Mouse (Mus musculus): ENCODE data around the gene Gm5148.

Gene Gm5148

DNA sequence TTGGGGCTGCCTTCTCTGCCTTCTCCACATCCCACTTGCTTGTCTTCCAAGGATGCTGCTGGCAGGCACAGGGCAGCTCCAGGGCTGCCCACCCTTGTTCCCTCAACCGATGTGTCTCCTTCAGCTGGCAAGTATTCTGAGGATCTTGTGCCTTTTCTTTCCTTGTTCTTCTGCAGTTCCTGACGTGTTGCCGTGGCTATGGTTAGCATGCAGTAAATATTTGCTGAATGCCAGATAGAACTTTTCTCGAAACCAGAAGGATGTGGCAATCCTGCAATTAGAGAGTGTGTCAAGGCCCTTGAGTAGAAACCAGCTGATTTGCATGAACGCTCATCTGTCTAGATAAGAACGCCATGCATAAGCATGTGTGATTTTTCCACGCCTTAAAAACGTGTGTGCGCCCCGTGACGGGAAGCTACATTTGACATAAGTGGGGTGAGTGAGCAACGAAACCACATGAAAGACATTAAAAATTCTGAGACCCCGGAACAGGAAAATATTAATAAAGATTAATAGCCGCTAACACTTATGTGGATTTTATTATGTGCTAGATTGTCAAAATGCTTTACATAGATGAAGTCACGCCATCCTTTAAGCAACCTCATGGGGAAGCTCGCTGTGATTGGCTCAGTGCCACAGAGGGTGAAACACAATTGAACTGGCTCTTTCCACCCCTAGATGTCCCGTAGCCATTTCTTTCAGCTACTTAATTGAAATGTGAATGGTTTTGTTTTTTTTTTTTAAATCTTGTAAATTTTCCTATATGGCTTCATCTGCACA is 14.1 kb upstream of the Gm5148 start:
- peak in 1 of 2 experiments; percentile 21 for DNase-seq (ENCODE audit: low spot score in 2 of 2)

DNA sequence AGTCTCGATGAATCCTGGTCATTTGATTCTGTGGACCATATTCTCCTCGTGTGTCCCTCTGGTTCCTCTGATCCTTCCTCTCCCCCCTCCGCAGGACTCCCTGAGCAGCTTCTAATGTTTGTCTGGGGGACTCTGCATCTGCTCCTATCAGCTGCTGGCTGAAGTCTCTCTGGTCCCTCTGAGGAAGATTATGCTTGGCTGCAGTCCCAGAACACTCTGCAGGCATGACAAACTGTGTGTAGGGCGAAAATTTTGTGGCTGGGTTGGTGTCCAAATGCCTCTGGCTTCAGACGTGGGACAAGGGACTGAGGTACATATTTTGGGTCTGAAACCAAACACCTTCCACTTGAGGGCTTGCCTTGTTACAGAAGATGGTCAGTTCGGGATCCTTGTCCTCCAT is 13.1 kb upstream of the Gm5148 start:
- peak in 1 of 2 experiments; percentile 43 for DNase-seq (ENCODE audit: low spot score in 2 of 2)

DNA sequence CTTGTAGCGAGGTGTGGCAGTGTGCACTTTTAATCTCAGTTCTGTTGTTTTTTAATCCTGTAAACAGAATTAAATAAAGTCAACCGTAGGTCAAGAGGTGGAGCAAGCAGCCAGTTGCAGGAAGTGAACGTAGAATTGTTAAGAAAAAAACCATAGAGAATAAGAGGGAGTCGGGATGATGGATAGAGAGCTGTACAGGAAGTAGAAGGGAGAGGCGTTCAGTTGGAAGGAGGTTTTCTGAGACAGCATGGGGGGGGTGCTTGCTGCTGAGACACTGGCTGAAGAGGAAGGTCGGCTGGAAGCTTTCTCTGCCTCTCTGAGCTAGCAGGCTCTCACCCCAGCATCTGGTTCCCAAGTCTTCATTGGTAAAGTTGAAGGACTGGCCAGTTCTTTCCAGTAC is 10.9 kb upstream of the Gm5148 start:
- DNase-seq (ENCODE audit: low spot score in 2 of 2): no peak

DNA sequence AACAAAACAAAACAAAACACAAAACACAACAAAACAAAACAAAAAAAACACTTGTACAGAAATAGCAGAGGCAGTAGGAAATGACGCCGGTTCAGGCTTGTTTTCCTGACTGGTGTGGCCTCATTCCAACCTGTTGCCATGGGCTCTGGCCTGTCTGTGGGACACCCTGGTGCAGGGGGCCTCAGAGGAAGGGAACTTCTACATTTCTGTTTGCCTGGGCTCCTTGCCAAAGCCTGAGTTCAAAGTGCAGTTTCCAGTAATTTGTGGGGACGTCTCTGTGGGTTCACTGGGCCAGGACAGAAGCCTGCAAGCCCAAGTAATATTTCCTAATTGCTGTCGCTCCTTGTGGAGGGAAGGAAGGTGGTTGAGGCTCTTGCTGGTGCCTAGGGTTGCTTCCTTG is 4.9 kb upstream of the Gm5148 start:
- no peak for DNase-seq (ENCODE audit: low spot score in 2 of 2)

DNA sequence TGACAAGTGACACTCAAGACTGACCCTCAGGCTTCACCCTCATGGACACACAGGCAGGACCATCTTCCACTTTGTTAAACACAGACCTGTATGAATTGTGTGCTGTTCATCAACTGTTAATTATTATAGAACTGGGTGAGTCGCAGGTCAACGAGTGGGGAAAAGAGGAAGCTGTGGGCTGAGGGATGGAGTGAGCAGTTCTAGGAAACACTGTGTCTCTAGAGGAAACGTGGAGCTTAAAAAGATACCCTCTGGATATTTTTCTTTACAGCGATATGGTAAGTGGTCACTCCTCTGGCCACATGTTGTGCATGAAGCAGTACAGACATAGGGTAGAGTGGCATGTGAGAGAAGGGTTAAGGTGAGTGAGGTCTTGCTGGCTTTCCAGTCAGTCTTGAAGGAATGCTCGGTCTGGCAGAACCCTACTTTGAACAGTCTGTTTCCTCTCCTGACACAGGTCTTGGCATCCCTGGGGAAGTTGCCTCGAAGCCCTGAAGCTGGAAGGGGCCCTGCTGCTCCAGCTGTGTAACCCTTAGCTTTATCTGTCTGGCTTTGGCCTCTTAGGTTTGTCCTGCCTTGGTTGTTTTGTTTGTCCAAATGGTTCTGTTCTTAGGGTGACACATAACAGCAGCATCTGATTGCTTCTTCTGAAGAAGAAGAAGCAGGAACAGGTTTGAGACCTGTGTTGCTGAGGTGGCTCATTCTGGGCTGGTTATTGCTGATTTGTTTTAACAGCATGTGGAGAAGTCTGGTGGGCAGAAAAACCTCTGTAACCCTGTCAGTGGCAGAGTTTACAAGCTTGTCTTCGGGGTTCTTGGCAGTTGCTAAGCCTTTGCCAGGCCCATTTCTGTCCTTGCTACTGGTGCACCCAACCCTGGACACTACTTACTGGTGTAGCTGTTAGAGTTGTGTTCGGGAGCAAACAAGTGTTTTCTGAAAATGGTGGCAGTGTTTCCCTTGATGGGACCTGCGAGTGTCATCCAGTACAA is 4.1 kb upstream of the Gm5148 start:
- no peak for DNase-seq (ENCODE audit: low spot score in 2 of 2)

DNA sequence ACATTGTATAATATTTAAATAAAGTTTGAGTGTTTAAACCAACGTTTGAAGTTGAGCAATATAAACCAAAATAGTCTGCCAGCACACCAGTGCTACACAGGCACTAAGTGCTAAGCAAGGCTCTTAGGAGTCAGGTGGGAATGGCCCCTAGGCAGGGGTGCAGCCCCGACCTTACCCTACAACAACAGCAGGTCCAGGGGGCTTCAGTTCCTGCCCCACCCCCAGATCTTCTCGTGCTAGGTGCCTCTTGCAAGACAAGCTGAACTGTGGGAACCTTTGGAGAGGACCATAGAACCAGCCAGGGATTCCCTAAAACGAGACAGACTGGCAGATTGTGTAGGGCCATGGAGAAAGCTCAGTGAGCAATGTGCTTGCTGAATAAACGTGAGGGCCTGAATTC is 3.1 kb upstream of the Gm5148 start:
- DNase-seq (ENCODE audit: low spot score in 2 of 2): no peak

DNA sequence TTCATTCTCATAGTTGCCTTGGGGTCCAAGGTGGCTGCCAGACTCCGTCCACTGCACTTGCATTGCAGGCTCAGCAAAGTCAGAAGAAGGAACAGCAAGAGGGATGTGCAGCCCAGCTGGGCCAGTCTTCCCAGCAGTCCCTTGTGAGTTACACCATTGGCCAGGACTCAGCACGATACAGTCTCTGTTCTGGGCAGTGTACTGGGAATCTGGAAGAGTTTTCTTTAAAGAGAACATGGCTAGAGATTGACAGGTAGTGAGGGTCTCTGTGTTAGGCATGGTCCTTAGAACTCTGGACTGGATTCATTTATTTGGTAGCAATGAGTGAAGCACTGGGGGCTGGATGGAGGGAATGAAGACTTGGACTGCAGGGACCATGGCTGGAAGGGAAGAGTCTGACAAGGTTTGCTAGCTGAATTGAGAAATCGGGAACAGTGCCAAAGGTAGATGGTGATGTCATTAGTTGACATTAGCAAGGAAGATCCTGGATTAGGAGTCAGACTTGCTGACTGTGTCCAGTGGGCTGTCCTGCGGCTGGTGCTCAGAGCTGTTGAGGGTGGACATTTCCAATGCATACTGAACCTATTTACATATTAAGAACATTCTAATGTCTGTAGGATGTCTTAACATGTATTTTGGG is 2.3 kb upstream of the Gm5148 start:
- no peak for DNase-seq (ENCODE audit: low spot score in 2 of 2)

DNA sequence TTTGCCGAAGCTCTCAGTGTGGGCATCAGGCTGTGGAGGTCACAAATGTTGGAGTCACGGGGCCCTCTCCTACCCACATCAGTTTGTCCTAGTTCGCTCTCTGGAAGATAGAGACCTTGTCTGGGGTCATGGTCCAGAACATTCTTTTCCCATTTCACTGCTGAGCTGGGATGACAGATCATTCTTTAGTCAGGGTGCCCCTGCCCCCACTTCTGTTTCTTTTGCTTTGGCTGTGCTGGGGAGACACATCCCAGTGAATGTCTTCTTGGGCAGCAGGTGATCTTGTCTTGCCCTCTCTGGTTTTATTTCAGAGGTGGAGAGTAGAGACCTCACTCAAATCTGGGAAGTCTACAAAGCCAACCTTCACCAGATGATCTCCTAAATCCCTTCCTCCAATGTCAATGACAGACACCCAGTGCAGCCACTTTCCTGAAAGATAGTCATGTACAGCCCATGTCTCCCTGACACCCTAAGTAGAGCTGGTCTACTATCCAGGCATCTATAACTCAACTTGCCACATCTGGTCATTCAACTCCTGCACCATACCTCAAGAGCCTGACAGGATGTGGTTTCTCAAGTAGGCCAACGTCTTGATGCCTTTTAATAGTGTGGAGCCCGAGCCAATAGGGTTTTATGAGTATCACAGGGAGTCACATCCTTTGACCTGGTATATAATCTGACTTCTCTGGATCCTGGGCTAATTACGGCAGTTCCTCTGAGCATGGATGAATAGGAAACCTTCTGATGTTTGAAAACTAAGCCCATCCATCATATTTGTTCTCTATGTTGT is 851 bp upstream of the Gm5148 start:
- no peak for DNase-seq (ENCODE audit: low spot score in 2 of 2)

DNA sequence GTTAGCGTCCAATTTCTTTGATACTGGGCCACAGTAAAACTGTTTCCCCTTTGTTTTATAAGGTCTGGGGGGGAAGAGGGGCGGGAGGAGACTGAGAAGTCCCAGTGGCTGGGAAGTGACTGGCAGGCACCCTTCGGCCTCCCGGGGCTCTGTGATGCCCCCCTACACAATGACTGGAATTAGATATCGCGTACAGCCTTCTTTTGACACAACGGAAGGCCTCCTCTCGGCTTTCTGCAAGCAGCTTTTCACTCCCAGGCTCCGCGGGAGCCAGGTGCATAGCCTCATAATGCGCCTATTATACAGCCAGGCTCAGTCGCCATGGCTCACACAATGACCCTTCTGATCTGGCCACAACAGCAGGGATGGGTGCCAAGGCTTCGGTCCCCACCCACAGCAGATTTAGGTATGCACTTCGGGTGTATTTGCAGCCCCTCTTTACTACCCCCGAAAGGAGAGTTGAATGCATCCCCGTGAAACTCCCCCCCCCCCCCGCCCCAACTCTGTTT is 574 bp downstream of the Gm5148 start:
- DNase-seq (ENCODE audit: low spot score in 2 of 2): peak in 1 of 2 experiments; percentile 28

DNA sequence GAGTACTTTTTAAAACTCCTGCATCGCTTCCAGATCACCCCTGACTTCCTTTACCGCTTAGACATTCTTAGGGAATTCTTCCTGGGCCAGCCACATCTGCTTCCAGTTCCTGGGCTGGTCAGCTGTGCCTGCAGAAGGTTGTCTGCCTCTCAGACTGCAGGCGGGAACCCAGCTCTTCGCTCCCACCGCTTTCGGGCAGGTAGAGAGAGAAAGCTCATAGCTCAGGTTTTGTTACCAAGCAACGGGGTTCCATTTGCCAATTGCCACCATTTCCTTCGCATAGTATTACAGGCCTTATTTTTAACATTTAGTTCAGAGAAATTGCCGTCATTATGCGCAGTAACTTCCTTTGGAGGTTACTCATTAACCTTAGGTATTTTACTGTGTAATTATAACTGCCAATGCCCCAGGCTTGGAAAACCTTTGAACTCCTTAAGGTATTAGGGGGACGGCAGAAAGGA is 1.2 kb downstream of the Gm5148 start:
- no peak for DNase-seq (ENCODE audit: low spot score in 2 of 2)

DNA sequence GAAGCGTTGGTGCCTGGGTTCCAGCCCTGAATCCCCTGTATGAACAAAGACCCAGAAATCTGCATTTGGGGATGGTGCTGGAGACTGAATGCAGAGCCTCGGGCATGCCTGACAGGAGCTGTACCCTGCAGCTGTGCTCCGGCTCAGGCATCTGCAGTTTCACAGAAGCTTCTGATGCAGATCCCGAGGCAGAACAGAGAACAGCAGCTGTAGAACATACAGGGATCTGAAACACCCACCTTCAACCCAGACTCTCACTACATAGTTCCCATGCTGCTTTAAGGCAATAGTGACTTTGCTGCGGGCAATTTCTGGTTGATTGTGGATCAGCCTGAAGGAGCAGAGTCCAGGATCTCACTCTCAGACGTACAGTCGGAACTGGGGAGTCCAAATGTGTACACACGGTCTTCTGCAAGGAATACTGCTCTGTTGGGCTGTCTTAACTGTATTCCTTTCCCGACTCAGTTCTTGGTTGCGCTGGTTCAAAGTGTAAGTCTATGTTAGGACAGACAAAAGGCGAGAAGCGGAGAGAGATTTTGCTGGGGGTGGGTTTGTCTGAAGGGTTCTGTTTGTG is 1.7 kb downstream of the Gm5148 start:
- no peak for DNase-seq (ENCODE audit: low spot score in 2 of 2)

DNA sequence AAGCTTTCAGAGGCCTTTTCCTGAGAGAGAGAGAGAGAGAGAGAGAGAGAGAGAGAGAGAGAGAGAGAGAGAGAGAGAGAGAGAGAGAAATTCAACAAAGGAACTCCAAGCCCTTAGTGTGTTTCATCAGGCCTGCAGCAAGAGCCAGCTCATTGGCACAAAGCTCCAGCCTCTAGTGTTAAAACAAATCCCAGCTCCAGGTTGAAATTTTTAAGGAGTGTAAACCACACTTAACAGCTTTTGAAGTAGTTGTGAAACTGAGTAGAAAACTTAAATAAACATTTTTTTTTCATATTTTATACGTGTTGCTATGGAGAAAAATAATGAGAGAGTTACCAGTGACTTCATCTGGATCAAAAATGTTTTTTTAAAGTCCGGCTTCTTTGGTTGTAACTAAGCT is 7.3 kb downstream of the Gm5148 start:
- no peak for DNase-seq (ENCODE audit: low spot score in 2 of 2)

DNA sequence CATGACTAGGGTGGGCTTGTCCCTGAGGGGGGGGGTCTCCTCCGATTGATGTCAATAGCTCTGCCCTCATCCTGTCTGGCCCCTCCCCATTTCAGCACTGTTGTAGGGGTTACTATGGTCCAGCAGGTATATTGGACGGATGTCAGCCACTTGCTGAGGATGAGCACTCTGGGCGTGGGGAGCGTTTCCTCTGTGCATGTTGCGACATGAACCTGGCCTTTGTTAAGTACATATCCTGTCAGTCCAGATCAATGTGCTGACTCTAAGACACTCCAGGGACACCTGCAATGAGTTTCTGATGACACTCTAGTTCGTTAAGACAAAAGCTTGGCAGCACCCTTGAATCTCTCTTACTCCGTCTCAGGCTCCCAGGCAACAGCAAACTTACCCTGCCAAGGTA is 8.6 kb downstream of the Gm5148 start:
- DNase-seq (ENCODE audit: low spot score in 2 of 2): no peak

DNA sequence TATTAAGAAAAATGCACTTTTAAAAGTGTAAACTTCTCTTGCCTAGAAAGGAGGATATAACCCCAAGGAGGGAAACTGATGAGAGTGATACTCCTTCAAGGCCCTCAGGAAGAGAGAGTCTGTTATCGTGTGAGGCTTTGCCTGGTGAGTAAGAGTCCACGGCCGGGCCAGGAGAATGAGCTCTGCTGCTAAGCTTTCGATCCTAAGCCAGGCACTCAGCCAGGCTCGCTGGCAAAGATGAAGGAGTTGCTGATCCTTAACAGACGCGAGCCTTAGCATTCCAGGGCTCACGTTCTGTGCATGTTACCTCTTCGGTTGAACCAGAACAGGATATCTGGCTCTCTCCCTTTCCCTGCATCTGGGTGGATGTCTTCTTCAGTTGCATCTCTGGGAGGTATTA is 11.8 kb downstream of the Gm5148 start:
- peak in 1 of 2 experiments; percentile 52 for DNase-seq (ENCODE audit: low spot score in 2 of 2)

DNA sequence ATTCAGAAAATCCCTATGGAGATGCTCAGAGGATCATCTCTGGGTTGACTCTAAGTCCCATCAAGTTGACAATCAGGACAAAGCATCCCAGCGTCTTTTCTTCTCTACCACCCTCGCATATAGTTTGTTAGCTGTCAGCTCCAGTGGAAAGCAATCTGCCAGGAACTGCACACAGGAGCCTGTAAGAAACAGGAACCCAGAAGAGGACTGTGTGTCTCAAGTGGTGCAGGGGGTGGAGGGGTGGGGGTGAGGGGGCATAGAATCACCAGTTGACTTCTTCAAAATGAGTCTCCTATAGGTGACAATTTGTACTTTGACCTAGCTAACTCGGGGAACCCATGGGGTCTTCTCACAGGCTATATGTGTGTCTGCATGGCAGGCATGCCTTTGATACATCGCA is 12.7 kb downstream of the Gm5148 start:
- no peak for DNase-seq (ENCODE audit: low spot score in 2 of 2)

DNA sequence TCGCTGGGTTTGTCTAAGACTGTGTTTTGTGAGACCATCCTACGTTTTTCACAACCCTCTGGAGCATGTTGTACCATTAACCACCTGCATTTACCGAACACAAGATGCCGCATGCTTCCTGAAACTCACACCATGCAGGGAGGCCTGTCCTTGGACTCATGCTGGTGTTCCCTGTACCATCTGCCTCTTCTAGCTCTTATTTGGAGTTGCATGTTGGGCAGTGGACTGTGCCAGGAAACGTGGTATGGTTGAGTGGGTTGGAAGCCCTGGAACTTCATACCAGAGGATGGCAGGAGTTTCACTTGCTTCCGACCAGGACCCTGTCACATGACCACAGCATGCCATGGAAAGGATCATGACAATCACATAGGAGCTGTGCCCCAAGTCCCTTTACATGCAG is 16.5 kb downstream of the Gm5148 start:
- no peak for DNase-seq (ENCODE audit: low spot score in 2 of 2)

DNA sequence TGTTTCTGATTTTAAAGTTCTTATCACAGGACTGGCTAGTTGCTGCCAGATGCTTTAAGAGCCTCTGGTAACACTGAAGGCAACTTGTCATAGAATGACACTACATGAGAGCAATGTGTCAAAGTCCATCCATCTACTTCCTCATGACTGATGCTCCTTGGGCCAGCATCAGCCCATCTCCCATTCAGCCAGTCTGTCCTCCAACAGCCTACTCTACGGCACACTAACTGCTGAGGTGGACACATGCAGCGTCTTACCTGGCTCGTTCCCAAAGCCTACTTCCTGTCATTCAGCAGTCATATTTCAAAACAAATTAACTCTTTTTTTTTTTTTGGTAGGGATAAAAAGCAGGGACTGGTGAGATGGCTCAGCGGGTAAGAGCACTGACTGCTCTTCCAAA is 17.9 kb downstream of the Gm5148 start:
- DNase-seq (ENCODE audit: low spot score in 2 of 2): no peak

DNA sequence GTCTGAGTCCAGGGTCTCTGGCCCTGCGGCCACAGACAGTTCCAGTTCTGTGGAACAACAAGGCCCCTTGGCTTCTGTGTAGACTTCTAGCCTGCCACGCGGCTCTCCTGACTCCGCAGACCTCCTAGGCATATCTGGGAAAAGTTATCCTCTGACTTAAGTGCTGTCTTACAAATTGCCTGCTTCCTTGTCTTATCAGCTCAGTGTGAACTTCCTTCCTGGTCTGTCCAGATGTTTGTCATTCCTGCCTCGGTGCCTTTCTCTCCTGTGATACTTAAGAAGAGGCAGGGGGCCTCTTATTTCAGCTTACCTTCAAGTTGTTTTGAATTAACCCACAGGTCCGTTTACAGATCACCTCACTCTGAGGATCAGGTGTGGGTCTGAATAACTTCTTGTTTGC is 18.9 kb downstream of the Gm5148 start:
- no peak for DNase-seq (ENCODE audit: low spot score in 2 of 2)

DNA sequence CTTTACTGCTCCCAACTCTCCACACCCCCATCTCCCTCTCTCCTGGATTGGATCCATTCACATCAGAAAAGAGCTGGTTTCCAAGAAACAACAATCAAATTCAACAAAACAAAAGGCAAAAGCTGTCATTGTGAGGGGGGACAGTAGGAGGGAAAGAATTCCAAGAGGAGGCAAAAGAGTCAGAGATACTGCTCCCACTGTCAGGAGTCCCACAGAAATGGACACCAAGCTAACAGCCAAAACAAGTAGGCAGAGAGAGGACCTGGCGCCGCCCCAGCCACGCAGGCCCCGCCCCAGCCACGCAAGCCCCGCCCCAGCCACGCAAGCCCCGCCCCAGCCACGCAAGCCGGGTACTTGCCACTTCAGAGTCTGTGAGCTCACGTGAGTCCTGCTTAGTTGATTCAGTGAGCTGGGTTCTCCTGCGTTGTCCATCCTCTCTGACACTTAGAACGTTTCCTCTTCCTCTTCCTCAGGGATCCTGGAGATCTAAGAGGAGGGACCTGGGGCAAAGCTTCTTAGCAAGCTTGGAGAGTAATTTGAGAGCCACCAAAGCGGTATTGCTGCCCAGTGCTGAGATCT is 19.5 kb downstream of the Gm5148 start:
- DNase-seq (ENCODE audit: low spot score in 2 of 2): no peak

DNA sequence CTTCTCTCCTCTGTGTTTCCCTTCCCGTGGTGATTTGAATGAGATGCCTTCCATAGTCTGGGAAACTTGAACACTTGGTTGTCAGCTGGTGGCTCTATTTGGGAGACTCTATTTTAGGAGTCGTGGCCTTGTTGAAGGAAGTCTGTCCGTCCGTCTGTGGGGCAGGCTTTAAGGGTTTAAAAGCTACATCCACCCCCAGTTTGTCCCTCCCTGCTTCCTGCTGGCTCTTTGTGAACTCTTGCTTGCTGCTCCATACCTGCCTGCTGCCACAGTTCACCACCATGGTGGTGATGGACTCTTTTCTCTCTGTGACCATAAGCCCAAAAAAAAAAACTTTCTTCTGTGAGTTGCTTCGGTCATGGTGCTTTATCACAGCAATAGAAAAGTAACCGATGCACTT is 21.2 kb downstream of the Gm5148 start:
- DNase-seq (ENCODE audit: low spot score in 2 of 2): no peak

DNA sequence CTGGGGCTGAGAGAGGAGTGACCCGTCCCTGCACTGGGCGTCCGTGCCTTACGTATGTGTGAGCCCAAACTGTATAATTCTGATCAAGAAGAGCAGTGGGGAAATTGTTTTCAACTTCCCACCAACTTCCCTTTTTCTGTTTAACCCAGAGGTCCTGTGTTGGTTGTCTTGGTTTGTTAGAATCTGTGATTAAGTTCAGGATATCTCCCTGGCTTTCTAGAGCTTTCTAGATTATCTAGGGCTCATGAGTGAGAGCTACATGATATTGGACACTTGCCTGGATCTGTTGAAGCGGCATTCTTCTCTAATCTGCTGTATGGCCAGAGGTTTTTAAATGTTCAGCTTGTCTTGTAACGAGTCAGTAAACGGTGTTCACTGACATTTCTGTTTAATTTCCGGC is 30.7 kb downstream of the Gm5148 start:
- DNase-seq (ENCODE audit: low spot score in 2 of 2): no peak

All from cerebellum, postnatal 4 days (tissue).